In genomic region chr2:122301921-122302573, GRCm38 (mm10) we compare ENCODE assay signal across 10 mouse cellular contexts. TPM values are rescaled to one million over a fixed set of nuclear protein-coding genes. Genes with fewer than 3 reads are reported as not detected.
A peak's percentile ranks its signal among the peaks of the same experiment; 100 is the strongest.
DNase-seq lines count a peak whose midpoint lies in the region; ATAC-seq lines count a peak whose summit lies in the region.
"Had no signal": no experiment of that assay in that cellular context is flagged by ENCODE, and none has a peak within 500 bp of the region (broad histone marks: within the 10 kb centered on the region; RNA-seq: fewer than 3 reads in every experiment).

No protein-coding gene starts in this region.

- WGBS in heart, embryonic 14.5 days, result 11% methylated on average over 23 of the region's 23 CpGs
- WGBS in hindbrain, embryonic 14.5 days, result 6% methylated on average over 23 of the region's 23 CpGs
- WGBS in midbrain, embryonic 14.5 days, result 5% methylated on average over 23 of the region's 23 CpGs

- H3K4me2 ChIP-seq in heart, embryonic 14.5 days (ENCODE audit: low read length), result peak overlapping the region; percentile 75
- peak overlapping the region; percentile 89 for H3K4me2 ChIP-seq in hindbrain, embryonic 14.5 days (replicated peaks)
- H3K4me2 ChIP-seq in midbrain, embryonic 14.5 days (ENCODE audit: low read length), result peak overlapping the region; percentile 82

- H3K27me3 ChIP-seq in heart, embryonic 14.5 days (ENCODE audit: control insufficient read depth, insufficient read depth, low read length), result peaks cover 98% of the 10 kb centered on the region
- H3K27me3 ChIP-seq in hindbrain, embryonic 14.5 days (ENCODE audit: control insufficient read depth, insufficient read depth, low read length), result peaks cover 88% of the 10 kb centered on the region
- peaks cover 65% of the 10 kb centered on the region for H3K27me3 ChIP-seq in midbrain, embryonic 14.5 days (ENCODE audit: control insufficient read depth, insufficient read depth, low read length)

- no peak overlapping the region for H3K27ac ChIP-seq in heart, embryonic 14.5 days (replicated peaks in 1 of 2; ENCODE audit: control insufficient read depth in 1 of 2, insufficient read depth in 1 of 2, low read depth in 2 of 2, low read length in 2 of 2)
- H3K27ac ChIP-seq in brown adipose tissue, adult 24 weeks (replicated peaks; ENCODE audit: low read depth, low read length), result no peak overlapping the region
- H3K27ac ChIP-seq in hindbrain, embryonic 14.5 days, result no peak overlapping the region
- H3K27ac ChIP-seq in midbrain, embryonic 14.5 days (replicated peaks; ENCODE audit: low read depth, low read length), result no peak overlapping the region

- peaks cover 11 to 38% of the 10 kb centered on the region in 2 experiments; a peak in 3 of 4 replicates for H3K4me1 ChIP-seq in heart, embryonic 14.5 days (ENCODE audit: control insufficient read depth in 2 of 2, insufficient read depth in 2 of 2, low read length in 2 of 2)
- peaks cover 2% of the 10 kb centered on the region; the same call in 1 of the 2 replicates for H3K4me1 ChIP-seq in brown adipose tissue, adult 24 weeks (ENCODE audit: control insufficient read depth, insufficient read depth, insufficient read length, low read length)
- peaks cover 33% of the 10 kb centered on the region for H3K4me1 ChIP-seq in hindbrain, embryonic 14.5 days (replicated peaks; ENCODE audit: control insufficient read depth, insufficient read depth, low read length)
- peaks cover 28% of the 10 kb centered on the region for H3K4me1 ChIP-seq in midbrain, embryonic 14.5 days (ENCODE audit: control insufficient read depth, insufficient read depth, low read length)

- H3K9ac ChIP-seq in heart, embryonic 14.5 days (ENCODE audit: low read length), result peak overlapping the region; percentile 16; the same call in 1 of the 2 replicates
- peak overlapping the region; percentile 47 for H3K9ac ChIP-seq in hindbrain, embryonic 14.5 days
- H3K9ac ChIP-seq in midbrain, embryonic 14.5 days (replicated peaks; ENCODE audit: low read length), result peak overlapping the region; percentile 46

- ATAC-seq in heart, embryonic 14.5 days (ENCODE audit: insufficient number of reproducible peaks, insufficient read depth, low FRiP score, low read depth), result no peak
- ATAC-seq in hindbrain, embryonic 14.5 days (ENCODE audit: low FRiP score), result no peak
- ATAC-seq in midbrain, embryonic 14.5 days (ENCODE audit: low FRiP score, low TSS enrichment), result no peak

- no peaks in the 10 kb centered on the region for H3K36me3 ChIP-seq in heart, embryonic 14.5 days (ENCODE audit: control insufficient read depth, insufficient read depth, low read length)
- no peaks in the 10 kb centered on the region for H3K36me3 ChIP-seq in hindbrain, embryonic 14.5 days (replicated peaks; ENCODE audit: control insufficient read depth, insufficient read depth)
- H3K36me3 ChIP-seq in midbrain, embryonic 14.5 days (ENCODE audit: control insufficient read depth, insufficient read depth, low read length), result no peaks in the 10 kb centered on the region

- peak overlapping the region; percentile 25 to 39 for H3K4me3 ChIP-seq in heart, embryonic 14.5 days (ENCODE audit: control insufficient read depth in 1 of 2, insufficient read depth in 1 of 2, low read depth in 1 of 2, low read length in 2 of 2)
- peak overlapping the region; percentile 37; the same call in 1 of the 2 replicates for H3K4me3 ChIP-seq in brown adipose tissue, adult 24 weeks (ENCODE audit: insufficient read depth, low read depth, low read length)
- peak overlapping the region; percentile 42 for H3K4me3 ChIP-seq in hindbrain, embryonic 14.5 days (replicated peaks; ENCODE audit: low read length)
- H3K4me3 ChIP-seq in midbrain, embryonic 14.5 days (replicated peaks; ENCODE audit: low read depth, low read length), result peak overlapping the region; percentile 40

- no peak for DNase-seq in heart, adult 8-10 months (ENCODE audit: low spot score)
- no peak for DNase-seq in hindbrain, embryonic 14.5 days (ENCODE audit: low spot score)
- DNase-seq in midbrain, embryonic 14.5 days, result no peak
- DNase-seq in cerebellum, adult 9-10 months, result no peak
- DNase-seq in urinary bladder, postnatal 25 days (ENCODE audit: low spot score), result no peak
- no peak for DNase-seq in urinary bladder, adult 2 months (ENCODE audit: low spot score)

- no peaks in the 10 kb centered on the region for H3K9me3 ChIP-seq in heart, embryonic 14.5 days (ENCODE audit: control insufficient read depth, low read length)
- H3K9me3 ChIP-seq in hindbrain, embryonic 14.5 days (ENCODE audit: control insufficient read depth, low read length), result no peaks in the 10 kb centered on the region
- no peaks in the 10 kb centered on the region for H3K9me3 ChIP-seq in midbrain, embryonic 14.5 days (ENCODE audit: control insufficient read depth, low read length)

RNA-seq across cellular contexts. Expression of gene Duoxa2, which starts 3.3 kb away (rescaled TPM):
- not detected in 2 replicates for polyA plus RNA-seq in heart, embryonic 14.5 days (2014; fragmentation: Nextera tagmentation; extraction: Ambion mirVana)
- under 1 TPM in 3 of 4 experiments, not detected in 1; 0.17 to 0.31 (median 0.25) TPM for total RNA-seq in heart, adult 8-10 months (2022)
- not detected in 2 replicates for polyA plus RNA-seq in brown adipose tissue, adult 24 weeks (2012; ENCODE audit: insufficient read depth, insufficient read length, missing spikeins)
- 0.46 TPM in 1 of 2 replicates, not detected in the other for polyA plus RNA-seq in hindbrain, embryonic 14.5 days (2014; fragmentation: Nextera tagmentation; extraction: Ambion mirVana)
- polyA plus RNA-seq in midbrain, embryonic 14.5 days (2014; fragmentation: Nextera tagmentation; extraction: Ambion mirVana), result 0.23 TPM in 1 of 2 replicates, not detected in the other
- 0.34 and 0.50 TPM in 2 replicates for polyA plus RNA-seq in urinary bladder, adult 2 months (2012; rRNA removed)
- total RNA-seq: CH12.LX had no signal

RNA-seq across cellular contexts. Expression of gene Duox2, which starts 3.8 kb away (rescaled TPM):
- 0.07 and 0.08 TPM in 2 replicates for polyA plus RNA-seq in heart, embryonic 14.5 days (2014; fragmentation: Nextera tagmentation; extraction: Ambion mirVana)
- under 1 TPM; 0.46 to 0.82 (median 0.54) TPM for total RNA-seq in heart, adult 8-10 months (2022)
- polyA plus RNA-seq in brown adipose tissue, adult 24 weeks (2012; ENCODE audit: insufficient read depth, insufficient read length, missing spikeins), result not detected in 2 replicates
- polyA plus RNA-seq in hindbrain, embryonic 14.5 days (2014; fragmentation: Nextera tagmentation; extraction: Ambion mirVana), result not detected in 2 replicates
- polyA plus RNA-seq in midbrain, embryonic 14.5 days (2014; fragmentation: Nextera tagmentation; extraction: Ambion mirVana), result 0.04 TPM in 1 of 2 replicates, not detected in the other
- polyA plus RNA-seq in urinary bladder, adult 2 months (2012; rRNA removed), result 0.54 and 0.56 TPM in 2 replicates
- total RNA-seq: CH12.LX had no signal

RNA-seq across cellular contexts. Expression of gene Duoxa1, which starts 11.5 kb away (rescaled TPM):
- not detected in 2 replicates for polyA plus RNA-seq in heart, embryonic 14.5 days (2014; fragmentation: Nextera tagmentation; extraction: Ambion mirVana)
- total RNA-seq in heart, adult 8-10 months (2022), result under 1 TPM in 3 of 4 experiments, not detected in 1; 0.14 to 0.37 (median 0.34) TPM
- polyA plus RNA-seq in brown adipose tissue, adult 24 weeks (2012; ENCODE audit: insufficient read depth, insufficient read length, missing spikeins), result 0.67 TPM in 1 of 2 replicates, not detected in the other
- 0.16 and 0.31 TPM in 2 replicates for polyA plus RNA-seq in hindbrain, embryonic 14.5 days (2014; fragmentation: Nextera tagmentation; extraction: Ambion mirVana)
- polyA plus RNA-seq in midbrain, embryonic 14.5 days (2014; fragmentation: Nextera tagmentation; extraction: Ambion mirVana), result 0.25 TPM in 1 of 2 replicates, not detected in the other
- polyA plus RNA-seq in urinary bladder, adult 2 months (2012; rRNA removed), result 22.8 and 26.6 TPM in 2 replicates
- total RNA-seq: CH12.LX; layer of hippocampus, postnatal 10 days had no signal

RNA-seq across cellular contexts. Expression of gene Duox1, which starts 13.4 kb away (rescaled TPM):
- polyA plus RNA-seq in heart, embryonic 14.5 days (2014; fragmentation: Nextera tagmentation; extraction: Ambion mirVana), result 0.04 and 0.05 TPM in 2 replicates
- total RNA-seq in heart, adult 8-10 months (2022), result under 1 TPM in 3 of 4 experiments, not detected in 1; 0.20 to 0.28 (median 0.27) TPM
- not detected in 2 replicates for polyA plus RNA-seq in brown adipose tissue, adult 24 weeks (2012; ENCODE audit: insufficient read depth, insufficient read length, missing spikeins)
- 0.04 and 0.12 TPM in 2 replicates for polyA plus RNA-seq in hindbrain, embryonic 14.5 days (2014; fragmentation: Nextera tagmentation; extraction: Ambion mirVana)
- polyA plus RNA-seq in midbrain, embryonic 14.5 days (2014; fragmentation: Nextera tagmentation; extraction: Ambion mirVana), result 0.18 and 0.22 TPM in 2 replicates
- 5.3 and 6.8 TPM in 2 replicates for polyA plus RNA-seq in urinary bladder, adult 2 months (2012; rRNA removed)
- total RNA-seq: CH12.LX had no signal

Comparison
In these comparisons a context has a peak if more than half of its experiments do, and no peak if none do; other contexts are left out.
1. RNA of gene Duoxa1, which starts 11.5 kb away (polyA plus RNA-seq): 22.8 to 26.6 TPM in urinary bladder, adult 2 months; 0.67 TPM in brown adipose tissue, adult 24 weeks, 0.25 TPM in midbrain, embryonic 14.5 days, 0.16 to 0.31 TPM in hindbrain, embryonic 14.5 days and not detected in heart, embryonic 14.5 days; every median in the first group is over 10 times any median in the second.
2. Peak in every context shown above with its lines, with median percentiles within 50 percentile points of each other: H3K4me2 ChIP-seq, H3K4me3 ChIP-seq and H3K9ac ChIP-seq.